Mouse (Mus musculus) intestine, embryonic 14.5 days (tissue): ENCODE data around the gene Slc2a3. TPM values are rescaled to one million over a fixed set of nuclear protein-coding genes. Genes with fewer than 3 reads are reported as not detected.

ENCODE experiments used
- ATAC-seq: fragments of 200-750 bp; cut with Nextera tagmentation; replicated peaks from 2 replicates; pipeline ENCODE4 v1.8.0; 2017; ENCODE audit warnings: low read depth, moderate number of reproducible peaks, moderate TSS enrichment, moderate library complexity; ENCODE audit not compliant: low FRiP score, low TSS enrichment
- DNase-seq: peaks from one replicate; pipeline ENCODE4 v3.0.0-alpha.2; 2018; ENCODE audit warnings: low spot score
- H3K27ac ChIP-seq: fragments of 300-500 bp; sonication (generic); 2 replicates; pipeline ENCODE4 v1.5.1; 2014; ENCODE audit warnings: low read depth, mild to moderate bottlenecking, control low read depth
- H3K27me3 ChIP-seq: fragments of 300-500 bp; sonication (generic); replicated peaks from 2 replicates; pipeline ENCODE4 v1.6.1; 2014; ENCODE audit warnings: low read length, control low read depth; ENCODE audit not compliant: control insufficient read depth, insufficient read depth
- H3K36me3 ChIP-seq: fragments of 300-500 bp; sonication (generic); 2 replicates; pipeline ENCODE4 v1.6.1; 2014; ENCODE audit warnings: low read length, control low read depth; ENCODE audit not compliant: control insufficient read depth, insufficient read depth
- H3K4me1 ChIP-seq: fragments of 300-500 bp; sonication (generic); replicated peaks from 2 replicates; pipeline ENCODE4 v1.6.1; 2014; ENCODE audit warnings: low read length, control low read depth, mixed read lengths; ENCODE audit not compliant: control insufficient read depth, insufficient read depth
- H3K4me2 ChIP-seq: fragments of 300-500 bp; sonication (generic); 2 replicates; pipeline ENCODE4 v1.6.1; 2014; ENCODE audit warnings: low read length
- H3K4me3 ChIP-seq: fragments of 300-500 bp; sonication (generic); 2 replicates; pipeline ENCODE4 v1.5.1; 2014; ENCODE audit warnings: low read depth, low read length, control low read depth, mixed read lengths
- H3K9ac ChIP-seq: fragments of 300-500 bp; sonication (generic); 2 replicates; pipeline ENCODE4 v1.6.1; 2014; ENCODE audit warnings: mild to moderate bottlenecking, low read length
- H3K9me3 ChIP-seq: fragments of 300-500 bp; sonication (generic); 2 replicates; pipeline ENCODE4 v1.6.1; 2016; ENCODE audit warnings: low read length, control low read depth; ENCODE audit not compliant: control insufficient read depth
- WGBS: fragments of 180-500 bp; shearing (Covaris S2); extraction: QIAGEN DNeasy Blood & Tissue Kit; methylation state at CpG from one replicate; pipeline ENCODE4 v1.1.7; 2014; 5-methylcytosine and 5-hydroxymethylcytosine counted together
- polyA plus RNA-seq: library from polyadenylated mRNA; unstranded; fragments of >200 nt; fragmentation: Nextera tagmentation; extraction: Ambion mirVana; gene quantifications from 2 replicates; pipeline ENCODE4 v1.2.1, GENCODE M21; 2014

The Slc2a3 gene
- polyA plus RNA-seq, 1 experiment from 2014 or later, result 17.6 TPM

GRCm38 (mm10) chr6:122811771-122812600 lies 10.5 kb upstream of the Slc2a3 start:
- Histone ChIP-seq H3K4me3 (peak overlapping the region; percentile 59), H3K36me3 (no peaks in the 10 kb centered on the region), H3K4me2 (peak overlapping the region; percentile 53), H3K27me3 (no peaks in the 10 kb centered on the region), H3K27ac (peak overlapping the region; percentile 100), H3K4me1 (peaks cover 5% of the 10 kb centered on the region; the same call in 1 of the 2 replicates), H3K9ac (peak overlapping the region; percentile 71), H3K9me3 (no peaks in the 10 kb centered on the region)
- peak; percentile 72 for DNase-seq
- ATAC-seq, result peak; percentile 44; the same call in 1 of the 2 replicates
- WGBS, result 27% methylated on average over 16 of the region's 16 CpGs

- Histone ChIP-seq H3K27me3 (no peaks in the 10 kb centered on the region), H3K4me1 (peaks cover 5% of the 10 kb centered on the region; the same call in 1 of the 2 replicates), H3K4me3 (peak overlapping the region; percentile 59), H3K27ac (peak overlapping the region; percentile 100), H3K9me3 (no peaks in the 10 kb centered on the region), H3K4me2 (peak overlapping the region; percentile 53), H3K9ac (peak overlapping the region; percentile 71), H3K36me3 (no peaks in the 10 kb centered on the region)
- peak; percentile 96 for ATAC-seq
- peak; percentile 91 for DNase-seq
- under 1% methylated on average over 32 of the region's 38 CpGs for WGBS
These were observed 9.8 kb upstream of the Slc2a3 start for GRCm38 (mm10) chr6:122811280-122811652.

- WGBS, result under 1% methylated on average over 30 of the region's 30 CpGs
- DNase-seq, result peak; percentile 94
These were observed 9.3 kb upstream of the Slc2a3 start for GRCm38 (mm10) chr6:122810615-122811279.

GRCm38 (mm10) chr6:122810022-122810614 lies 8.7 kb upstream of the Slc2a3 start:
- H3K9ac ChIP-seq, result peak overlapping the region; percentile 50
- DNase-seq (no peak), ATAC-seq (0 out of 2 replicates have a peak, but pooled peaks have one; percentile 0)
- no peaks in the 10 kb centered on the region for H3K36me3 ChIP-seq
- WGBS, result 1% methylated on average over 11 of the region's 11 CpGs
- no peaks in the 10 kb centered on the region for H3K27me3 ChIP-seq
- H3K9me3 ChIP-seq, result no peaks in the 10 kb centered on the region
- peaks cover 5% of the 10 kb centered on the region; the same call in 1 of the 2 replicates for H3K4me1 ChIP-seq
- peak overlapping the region; percentile 76 for H3K4me2 ChIP-seq
- peak overlapping the region; percentile 100 for H3K27ac ChIP-seq
- peak overlapping the region; percentile 59 for H3K4me3 ChIP-seq

More at GRCm38 (mm10) chr6:122810615-122811279, 9.3 kb upstream of the Slc2a3 start:
- peak overlapping the region; percentile 59 for H3K4me3 ChIP-seq
- peak overlapping the region; percentile 71 for H3K9ac ChIP-seq
- ATAC-seq, result peak; percentile 99
- H3K4me1 ChIP-seq, result peaks cover 5% of the 10 kb centered on the region; the same call in 1 of the 2 replicates
- no peaks in the 10 kb centered on the region for H3K36me3 ChIP-seq
- H3K27me3 ChIP-seq, result no peaks in the 10 kb centered on the region
- H3K27ac ChIP-seq, result peak overlapping the region; percentile 100
- peak overlapping the region; percentile 76 for H3K4me2 ChIP-seq
- H3K9me3 ChIP-seq, result no peaks in the 10 kb centered on the region

- Histone ChIP-seq H3K4me3 (no peak overlapping the region), H3K36me3 (no peaks in the 10 kb centered on the region), H3K27ac (no peak overlapping the region), H3K4me1 (no peaks in the 10 kb centered on the region; the same call in 1 of the 2 replicates), H3K9me3 (no peaks in the 10 kb centered on the region), H3K27me3 (no peaks in the 10 kb centered on the region), H3K4me2 (no peak overlapping the region), H3K9ac (no peak overlapping the region)
- ATAC-seq, result peak; percentile 63; the same call in 1 of the 2 replicates
- peak; percentile 92 for DNase-seq
- WGBS, result 24% methylated on average over 5 of the region's 5 CpGs
These were observed 3.0 kb upstream of the Slc2a3 start for GRCm38 (mm10) chr6:122804418-122804817.

- peak; percentile 80 for DNase-seq
- H3K4me3 ChIP-seq, result peak overlapping the region; percentile 52
These were observed 518 bp upstream of the Slc2a3 start for GRCm38 (mm10) chr6:122801801-122802514.

GRCm38 (mm10) chr6:122800640-122801300 lies 670 bp downstream of the Slc2a3 start:
- Histone ChIP-seq H3K9me3 (no peaks in the 10 kb centered on the region), H3K4me3 (peak overlapping the region; percentile 52), H3K36me3 (no peaks in the 10 kb centered on the region), H3K27ac (no peak overlapping the region; the same call in 1 of the 2 replicates), H3K9ac (peak overlapping the region; percentile 65), H3K27me3 (no peaks in the 10 kb centered on the region), H3K4me1 (no peaks in the 10 kb centered on the region; the same call in 1 of the 2 replicates), H3K4me2 (peak overlapping the region; percentile 100)
- WGBS, result 40% methylated on average over 10 of the region's 10 CpGs
- no peak for DNase-seq
- ATAC-seq, result 0 out of 2 replicates have a peak, but pooled peaks have one; percentile 1

More at GRCm38 (mm10) chr6:122801801-122802514, 518 bp upstream of the Slc2a3 start:
- Histone ChIP-seq H3K9ac (peak overlapping the region; percentile 65), H3K27me3 (no peaks in the 10 kb centered on the region), H3K36me3 (no peaks in the 10 kb centered on the region), H3K4me1 (no peaks in the 10 kb centered on the region; the same call in 1 of the 2 replicates), H3K9me3 (no peaks in the 10 kb centered on the region), H3K4me2 (peak overlapping the region; percentile 100), H3K27ac (no peak overlapping the region)
- 3% methylated on average over 34 of the region's 34 CpGs for WGBS
- peak; percentile 53 for ATAC-seq
